Mouse (Mus musculus) spleen, adult 12 weeks (tissue): Measurements from ENCODE around the gene Tssk2.

Source experiments
- DNase-seq: peaks from one replicate; pipeline ENCODE4 v3.0.0; 2022; ENCODE audit warnings: low spot score

Gene Tssk2

DNA sequence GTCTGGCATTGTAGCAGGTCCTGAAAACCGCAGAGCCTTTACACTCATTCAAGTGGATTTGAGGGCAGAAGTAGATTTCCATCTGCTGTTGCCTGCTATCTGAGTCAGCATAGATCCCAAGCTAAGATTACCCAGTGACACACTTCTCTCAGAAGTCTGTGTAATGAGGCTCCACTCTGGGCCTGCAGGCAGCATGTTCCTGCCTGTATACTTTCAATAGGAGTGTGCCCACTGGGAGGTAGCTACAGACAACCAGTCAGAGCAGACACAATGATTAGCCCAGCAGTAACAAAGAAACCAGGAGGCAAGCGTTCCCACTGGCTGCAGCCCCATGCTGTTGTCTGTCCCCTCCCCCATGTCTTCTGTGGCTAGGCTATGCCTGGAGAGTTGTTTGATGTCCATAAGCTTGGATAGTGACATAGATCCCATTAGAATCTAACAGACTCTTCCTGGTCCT, 51.0 kb downstream of the Tssk2 start:
- DNase-seq, result no peak
